Mouse (Mus musculus) granulocyte monocyte progenitor cell, adult 5-6 weeks (primary cell): Measurements from ENCODE around the gene Pde6d. TPM values are rescaled to one million over a fixed set of nuclear protein-coding genes. Genes with fewer than 3 reads are reported as not detected.
A peak's percentile ranks its signal among the peaks of the same experiment; 100 is the strongest.
"Not testable (repeated sequence)": the region's sequence is repeated elsewhere in the genome, so short reads cannot be mapped to it uniquely, and the experiment has no call there.

ENCODE experiments used
- ATAC-seq: replicated peaks from 2 replicates; pipeline ENCODE4 v1.8.0; 2016; ENCODE audit warnings: mild to moderate bottlenecking, moderate TSS enrichment, inconsistent platforms; ENCODE audit not compliant: poor library complexity, severe bottlenecking
- total RNA-seq, 2 experiments: library from RNA; stranded (forward) in 1 of 2; stranded (reverse) in 1 of 2; fragments of 200-712, 200-1000 nt in 1 of 2; fragments of >200 nt in 1 of 2; fragmentation: Nextera tagmentation in 1 of 2; gene quantifications; 2 replicates each; pipeline ENCODE4 v1.2.3; 2014 to 2017

Pde6d gene
- total RNA-seq, 2 experiments from 2014 or later: 32.0 to 68.0 TPM

DNA sequence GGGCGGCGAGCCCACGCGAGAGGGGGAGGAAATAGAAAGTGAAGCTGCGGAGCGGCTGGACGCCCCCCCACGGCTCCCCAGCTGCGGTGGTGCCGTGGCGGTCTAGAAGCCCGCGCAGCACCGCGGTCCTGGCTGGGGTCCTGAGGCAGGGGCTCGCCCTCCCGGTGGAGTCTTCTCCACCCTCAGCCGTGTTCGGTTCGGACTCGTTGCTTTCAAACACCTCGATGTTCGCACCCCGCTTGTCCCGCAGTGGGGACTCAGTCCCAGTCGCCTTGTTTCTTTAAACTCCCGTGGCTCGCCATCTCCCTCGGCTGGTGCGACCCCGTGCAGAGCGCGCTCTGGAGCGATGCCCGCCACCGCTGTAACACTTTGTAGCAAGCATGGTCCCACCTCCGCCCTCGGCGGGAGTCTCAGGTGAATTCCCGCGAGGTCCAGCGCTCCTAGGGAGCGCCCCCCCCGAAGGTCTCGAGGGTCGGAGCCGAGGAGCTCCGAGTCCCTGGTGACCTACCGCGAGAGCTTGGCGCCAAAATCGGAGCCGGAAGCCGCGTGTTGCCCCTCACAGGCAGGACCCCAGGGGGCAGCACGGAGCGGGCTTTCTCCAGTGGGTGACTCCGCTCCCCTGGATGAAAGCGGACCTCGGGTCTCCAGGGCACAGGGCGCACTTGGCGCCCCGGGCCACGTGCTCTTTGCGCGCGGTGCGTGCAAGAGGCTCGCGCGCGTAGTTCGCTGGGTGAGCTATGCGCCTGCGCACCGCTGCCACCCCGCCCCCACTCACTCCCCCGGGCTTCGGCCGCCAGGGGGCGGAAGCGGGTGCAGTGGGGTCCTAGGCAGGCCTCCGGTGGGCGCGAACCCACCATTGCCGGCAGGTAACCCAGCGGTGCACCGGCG lies 54.6 kb downstream of the Pde6d start:
- ATAC-seq: peak; percentile 6

DNA sequence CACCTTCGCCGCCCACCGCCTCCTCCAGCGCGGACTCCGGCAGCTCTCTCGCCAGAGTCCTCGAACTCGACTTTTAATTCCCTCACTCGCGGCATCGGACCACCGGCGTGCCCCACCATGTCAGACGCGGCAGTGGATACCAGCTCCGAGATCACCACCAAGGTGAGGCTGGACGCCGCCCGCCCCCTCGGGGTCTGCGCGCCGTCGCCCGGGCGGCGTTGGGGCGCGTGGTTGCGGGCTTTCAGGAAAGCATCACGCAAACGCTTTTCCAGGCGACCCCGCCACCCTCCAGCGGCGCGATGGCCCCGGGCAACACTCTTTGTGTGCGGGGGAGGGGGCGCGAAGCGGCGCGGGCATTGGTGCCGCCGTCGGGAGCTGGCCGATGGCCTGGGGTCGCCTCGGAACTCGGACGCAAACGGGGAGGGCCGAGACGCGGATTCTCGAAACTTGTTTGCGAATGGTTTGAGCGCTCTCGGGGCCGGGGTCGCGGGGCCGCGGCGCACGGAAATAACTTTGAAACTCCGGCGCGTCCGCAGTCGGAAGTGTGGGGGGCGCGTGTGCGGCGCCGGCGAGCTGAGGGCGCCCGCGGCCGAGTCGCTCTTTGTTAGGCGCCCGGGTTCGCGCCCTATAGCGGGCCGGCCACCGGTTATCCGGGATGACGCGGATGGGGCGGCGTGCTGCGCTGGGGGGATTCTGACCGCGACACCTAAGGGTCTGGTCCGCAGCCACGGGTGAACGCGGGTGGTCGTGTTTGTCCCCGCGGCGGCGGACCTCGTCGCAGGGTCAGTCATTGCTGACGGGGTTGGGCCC lies 55.4 kb downstream of the Pde6d start:
- no peak for ATAC-seq

GRCm38 (mm10) chr1:86526116-86526788 lies 56.2 kb downstream of the Pde6d start, which contains the start of gene Ptma:
Ptma (plus strand) TSS chr1:86526726.
- ATAC-seq: peak; percentile 42

- peak; percentile 2 for ATAC-seq
Measured at GRCm38 (mm10) chr1:86525499-86526115, 56.8 kb downstream of the Pde6d start.

DNA sequence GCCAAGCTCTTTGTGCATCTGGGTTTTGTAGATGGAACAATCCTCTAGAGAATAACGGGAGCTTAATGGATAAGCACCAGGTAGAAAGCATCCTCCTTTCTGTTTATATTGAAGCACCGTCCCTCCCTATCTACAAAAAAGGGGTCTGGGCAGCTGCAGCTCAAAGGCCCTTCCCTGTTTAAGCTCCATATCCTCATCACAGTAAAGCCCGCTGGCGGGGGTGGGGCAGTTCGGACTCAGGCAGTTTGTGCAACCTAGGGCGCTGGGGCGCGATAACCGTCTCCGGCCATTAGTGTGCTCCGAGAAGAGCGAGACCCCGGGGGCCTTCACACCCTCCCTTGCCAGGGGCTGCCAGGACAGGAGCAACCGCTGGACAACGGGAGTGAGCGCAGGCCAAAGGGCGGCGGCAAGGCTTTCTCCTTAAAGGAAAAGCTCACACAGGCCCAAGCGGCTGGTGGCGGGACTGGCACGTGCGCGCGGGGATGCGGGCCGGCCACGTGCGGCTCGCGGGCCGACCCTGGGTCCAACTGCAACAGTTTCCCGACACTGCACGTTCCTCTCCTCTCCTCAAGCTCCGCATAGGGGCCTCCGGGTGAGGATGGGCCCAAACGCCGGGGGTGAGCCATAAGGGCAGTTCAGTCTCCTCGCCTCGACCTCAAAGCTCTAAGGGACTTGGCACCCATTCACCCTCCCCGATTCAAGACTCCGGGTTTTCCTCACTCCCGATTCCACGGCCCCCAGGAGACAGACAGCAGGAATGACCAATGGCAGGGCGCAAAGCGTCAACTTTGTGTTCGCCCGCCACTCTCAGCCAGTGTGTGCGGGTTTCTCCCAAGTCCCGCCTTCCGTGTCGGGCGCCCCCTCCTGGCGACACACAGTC lies 57.6 kb downstream of the Pde6d start:
- peak; percentile 28 for ATAC-seq

GRCm38 (mm10) chr1:86523776-86524618 lies 58.4 kb downstream of the Pde6d start:
- ATAC-seq: no peak

- peak; percentile 7 for ATAC-seq
Measured at GRCm38 (mm10) chr1:86522286-86522871, 60.0 kb downstream of the Pde6d start.

DNA sequence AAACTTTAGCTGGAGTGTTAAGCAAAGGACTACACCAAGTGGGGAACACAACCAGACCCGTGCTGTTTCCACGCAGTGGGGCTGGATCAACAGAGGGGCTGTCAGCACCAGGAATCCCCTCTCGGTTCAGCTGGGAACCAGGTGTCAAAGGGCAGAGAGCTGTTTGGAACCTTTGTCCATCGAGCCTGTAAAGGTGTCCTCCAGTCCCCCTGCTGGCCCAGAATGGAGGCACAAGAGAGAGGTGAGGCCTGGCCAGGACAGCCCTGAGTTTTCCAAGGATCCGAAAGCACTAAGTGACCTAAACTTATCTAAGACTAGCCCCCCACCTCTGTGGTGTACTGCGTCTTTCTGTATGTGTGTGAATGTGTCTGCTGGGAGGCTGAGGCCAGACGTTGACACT lies 62.1 kb downstream of the Pde6d start:
- no peak for ATAC-seq

- no peak for ATAC-seq
Measured at GRCm38 (mm10) chr1:86517076-86517475, 65.4 kb downstream of the Pde6d start.

- ATAC-seq: 0 out of 2 replicates have a peak, but pooled peaks have one; percentile 28
Measured at GRCm38 (mm10) chr1:86515715-86516410, 66.6 kb downstream of the Pde6d start.

DNA sequence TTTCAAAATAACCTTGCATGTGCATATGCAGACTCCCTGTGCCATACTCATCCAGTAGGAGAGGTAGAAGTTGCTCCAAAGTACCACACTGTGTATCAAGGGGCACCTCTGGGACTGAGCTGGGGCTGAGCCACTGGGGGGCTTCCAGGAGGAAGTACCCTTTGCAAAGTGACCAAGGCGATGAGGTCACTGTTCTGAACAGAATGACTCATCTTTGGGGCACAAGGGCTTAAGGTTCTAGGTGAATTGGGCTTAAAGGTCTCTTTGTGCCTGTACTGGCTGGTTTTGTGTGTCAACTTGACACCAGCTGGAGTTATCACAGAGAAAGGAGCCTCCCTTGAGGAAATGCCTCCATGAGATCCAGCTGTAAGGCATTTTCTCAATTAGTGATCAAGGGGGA lies 69.4 kb downstream of the Pde6d start:
- ATAC-seq: not testable (repeated sequence)

GRCm38 (mm10) chr1:86512154-86512720 lies 70.2 kb downstream of the Pde6d start:
- ATAC-seq: no peak

DNA sequence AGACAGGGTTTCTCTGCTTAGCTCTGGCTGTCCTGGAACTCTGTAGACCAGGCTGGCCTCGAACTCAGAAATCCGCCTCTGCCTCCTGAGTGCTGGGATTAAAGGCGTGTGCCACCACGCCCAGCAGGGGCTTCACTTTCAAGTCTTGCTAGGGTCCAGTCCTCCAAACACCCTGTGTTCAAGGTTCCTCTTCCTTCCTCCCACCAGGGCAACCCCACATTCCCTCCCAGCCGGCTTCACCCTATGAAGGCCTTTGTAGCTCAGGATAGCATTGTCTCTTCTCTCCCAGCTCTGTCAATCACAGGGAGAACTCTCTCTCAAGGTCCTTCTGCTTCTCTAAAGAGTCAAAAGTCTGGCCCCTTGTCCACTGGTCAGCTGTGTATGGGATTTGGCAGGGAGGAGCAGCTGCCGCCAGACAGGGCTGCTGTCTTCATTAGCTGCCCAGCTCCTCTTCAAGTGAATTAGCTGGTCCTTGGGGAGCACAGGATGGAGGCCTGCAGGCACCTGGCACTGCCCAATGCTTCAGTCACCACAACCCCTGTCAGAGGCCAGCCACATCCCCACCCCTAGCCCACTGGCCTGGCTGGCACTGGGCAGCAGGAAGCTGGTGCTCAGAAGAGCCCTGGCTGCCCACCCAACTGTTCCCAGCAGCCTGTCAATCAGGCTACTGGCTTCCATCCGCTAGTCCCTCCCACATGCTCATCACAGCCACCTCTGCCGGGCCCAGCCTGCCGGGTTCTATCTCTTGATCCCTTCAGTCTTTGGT lies 71.6 kb downstream of the Pde6d start:
- ATAC-seq: peak; percentile 16; the same call in 1 of the 2 replicates

- ATAC-seq: no peak
Measured at GRCm38 (mm10) chr1:86510266-86510665, 72.2 kb downstream of the Pde6d start.

DNA sequence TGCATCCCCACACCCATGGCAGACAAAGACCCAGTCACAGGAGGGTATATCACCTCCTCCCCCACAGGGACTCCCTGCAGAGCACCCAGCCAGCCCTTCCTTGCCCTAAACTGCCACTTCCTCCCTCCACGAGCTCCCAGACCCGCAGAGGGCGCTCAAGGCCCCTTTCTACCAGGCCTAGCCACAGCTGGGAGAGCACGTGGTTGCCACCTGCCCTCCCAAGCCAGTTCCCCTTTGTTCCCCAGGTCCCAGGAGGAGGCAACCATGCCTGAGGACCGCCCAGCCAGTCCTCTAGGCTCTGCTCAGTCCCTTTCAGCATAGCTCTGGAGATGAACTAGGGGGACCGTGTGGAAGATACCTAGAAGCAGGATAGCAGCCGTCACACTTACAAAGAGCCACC lies 73.0 kb downstream of the Pde6d start:
- peak; percentile 88 for ATAC-seq

DNA sequence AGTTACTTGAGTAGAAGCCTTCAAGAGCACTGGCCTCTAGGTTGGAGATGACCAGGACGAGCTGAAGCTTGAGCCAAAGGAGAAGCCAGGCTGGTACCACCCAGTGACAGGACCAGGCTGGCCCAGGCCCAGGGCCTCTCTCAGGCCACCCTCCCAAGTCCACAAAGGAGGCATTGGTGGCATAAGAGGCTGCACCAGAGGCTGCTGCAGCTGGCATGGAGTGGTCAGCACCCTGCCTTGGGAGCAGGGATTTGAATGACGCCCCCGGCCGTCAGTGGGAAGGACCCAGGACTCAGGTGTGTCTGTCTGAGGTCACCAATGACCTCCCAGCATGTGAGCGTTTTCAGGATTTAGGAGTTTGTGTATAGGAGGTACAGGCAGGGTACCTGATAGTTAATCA lies 74.6 kb downstream of the Pde6d start:
- ATAC-seq: no peak
